Mouse (Mus musculus) lung, postnatal 0 days (tissue): Measurements from ENCODE around the gene Smarca4.

Experiments used
- CTCF ChIP-seq: IDR thresholded peaks from 2 replicates; pipeline ENCODE4 v1.5.1; 2016; ENCODE audit warnings: antibody characterized with exemption, mild to moderate bottlenecking
- EP300 ChIP-seq: IDR thresholded peaks from 2 replicates; pipeline ENCODE4 v1.6.1; 2016; ENCODE audit warnings: antibody characterized with exemption, mild to moderate bottlenecking, control low read depth

DNA sequence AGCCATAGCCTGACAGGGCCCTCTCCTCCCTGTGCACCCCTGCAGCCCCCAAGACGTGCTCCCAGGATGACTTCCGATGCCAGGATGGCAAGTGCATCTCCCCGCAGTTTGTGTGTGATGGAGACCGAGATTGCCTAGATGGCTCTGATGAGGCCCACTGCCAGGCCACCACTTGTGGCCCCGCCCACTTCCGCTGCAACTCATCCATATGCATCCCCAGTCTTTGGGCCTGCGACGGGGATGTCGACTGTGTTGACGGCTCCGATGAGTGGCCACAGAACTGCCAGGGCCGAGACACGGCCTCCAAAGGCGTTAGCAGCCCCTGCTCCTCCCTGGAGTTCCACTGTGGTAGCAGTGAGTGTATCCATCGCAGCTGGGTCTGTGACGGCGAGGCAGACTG is 117.5 kb downstream of the Smarca4 start:
- TF ChIP-seq CTCF (no peak), EP300 (no peak)
